Mouse (Mus musculus): Measurements from ENCODE around the gene Spag7.
A peak's percentile ranks its signal among the peaks of the same experiment; 100 is the strongest.

DNA sequence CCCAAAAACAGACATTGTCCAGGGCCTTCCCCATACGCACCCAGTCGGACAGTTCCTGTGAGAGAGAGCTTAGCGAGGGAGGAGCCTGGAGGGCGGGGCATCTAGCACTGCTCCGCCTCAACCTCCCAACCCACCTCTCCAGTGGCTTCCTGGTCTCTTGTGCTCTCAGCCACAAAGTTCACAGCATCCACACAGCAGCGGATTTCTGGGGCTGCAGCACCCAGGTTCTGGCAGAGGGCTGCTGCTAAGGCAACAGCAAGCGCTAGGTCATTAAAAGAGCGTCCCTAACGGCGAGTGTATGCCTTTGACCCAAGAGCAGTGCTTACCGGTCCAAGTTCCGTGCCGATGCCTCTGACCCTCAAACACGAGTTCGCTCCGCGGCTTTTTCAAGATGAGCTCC is 54.1 kb downstream of the Spag7 start:
- TF ChIP-seq POLR2A (IDR thresholded peaks at IDR 0.05; ENCODE audit: control insufficient read depth, low read depth, low read length) (no peak), CTCF (IDR thresholded peaks at IDR 0.05; ENCODE audit: control insufficient read depth, insufficient read depth, insufficient replicate concordance, low read depth, low read length) (0 out of 2 replicates have a peak, but pooled peaks have one; percentile 0)
